Mouse (Mus musculus) bone marrow, adult 2 months (tissue): ENCODE measurements at regions not wholly inside any gene's neighbourhood (a gene's known extent, or its start where the extent isn't known, plus 50 kb on each side); places are given as distances from the start of the nearest gene placed in this dataset.

ENCODE experiments used
- CTCF ChIP-seq: fragments of 200-500 bp; IDR thresholded peaks from 2 replicates; pipeline ENCODE4 v1.5.1; 2011; ENCODE audit warnings: low read length, control low read depth; ENCODE audit not compliant: control insufficient read depth, insufficient read depth
- POLR2A ChIP-seq: fragments of 200-500 bp; IDR thresholded peaks from 2 replicates; pipeline ENCODE4 v1.6.1; 2011; ENCODE audit warnings: low read depth, mild to moderate bottlenecking, control low read depth, low read length, borderline replicate concordance; ENCODE audit not compliant: control insufficient read depth

- no peak for TF ChIP-seq POLR2A
- no peak for TF ChIP-seq CTCF
Observed at GRCm38 (mm10) chr10:112746683-112747082, 182.1 kb downstream of the Atxn7l3b start.
